Mouse (Mus musculus): ENCODE data around the gene Zfp536. TPM values are rescaled to one million over a fixed set of nuclear protein-coding genes. Genes with fewer than 3 reads are reported as not detected.

Gene Zfp536
- total and polyA plus RNA-seq, 3 experiments, result not detected

- DNase-seq (ENCODE audit: extremely low read depth), result no peak
- no peak overlapping the region for H3K4me2 ChIP-seq (ENCODE audit: insufficient read depth, low read depth, poor library complexity, severe bottlenecking)
- H3K27ac ChIP-seq (ENCODE audit: insufficient read depth, low read depth), result no peak overlapping the region
- H3K4me3 ChIP-seq (replicated peaks in 1 of 3; ENCODE audit: low read depth in 2 of 3, low read length in 2 of 3, poor library complexity in 1 of 3), result no peak overlapping the region
- H3K27me3 ChIP-seq (replicated peaks), result no peaks in the 10 kb centered on the region
- H3K9ac ChIP-seq (ENCODE audit: insufficient read depth, low read depth), result no peak overlapping the region
- no peak for TF ChIP-seq MXI1 (IDR thresholded peaks at IDR 0.05; ENCODE audit: low read depth, low read length)
- no peak for TF ChIP-seq IRF4 (IDR thresholded peaks at IDR 0.05; ENCODE audit: low read depth, low read length)
- TF ChIP-seq NRF1 (IDR thresholded peaks at IDR 0.05; ENCODE audit: low read depth, low read length), result no peak
- TF ChIP-seq HCFC1 (IDR thresholded peaks at IDR 0.05; ENCODE audit: low read depth, low read length), result no peak
- no peak for TF ChIP-seq NELFE (IDR thresholded peaks at IDR 0.05; ENCODE audit: low read depth, low read length)
- TF ChIP-seq RCOR1 (conservative IDR thresholded peaks at IDR 0.05; ENCODE audit: low read depth, low read length), result no peak
- TF ChIP-seq ZC3H11A (IDR thresholded peaks at IDR 0.05; ENCODE audit: low read depth, low read length), result no peak
- TF ChIP-seq ETS1 (conservative IDR thresholded peaks at IDR 0.05; ENCODE audit: low read depth, low read length), result no peak
- TF ChIP-seq MEF2A (IDR thresholded peaks at IDR 0.05; ENCODE audit: borderline replicate concordance, low read depth, low read length), result no peak
- no peaks in the 10 kb centered on the region for H3K4me1 ChIP-seq (ENCODE audit: control insufficient read depth in 1 of 2, insufficient read depth in 2 of 2)
- H3K9me3 ChIP-seq (replicated peaks; ENCODE audit: low read length), result peaks cover 81% of the 10 kb centered on the region
- in situ Hi-C loops (cut with MboI; ENCODE audit: low pct_ligation_motif_present, low pct_unique_long_range_greater_than_20kb, low sequenced_read_pairs) (no loop called here), dilution Hi-C loops (cut with MboI; ENCODE audit: extremely low pct_ligation_motif_present, extremely low pct_unique_long_range_greater_than_20kb, low sequenced_read_pairs) (no loop called here)
- no peaks in the 10 kb centered on the region for H3K79me2 ChIP-seq (replicated peaks; ENCODE audit: control insufficient read depth, extremely low read depth, insufficient read depth, poor library complexity, severe bottlenecking)
- H3K36me3 ChIP-seq (replicated peaks in 1 of 2; ENCODE audit: control insufficient read depth in 1 of 2, insufficient read depth in 1 of 2, low read length in 1 of 2), result no peaks in the 10 kb centered on the region
Measured at GRCm38 (mm10) chr7:37690606-37691005, 82.8 kb downstream of the Zfp536 start.

- H3K79me2 ChIP-seq (replicated peaks; ENCODE audit: control insufficient read depth, extremely low read depth, insufficient read depth, poor library complexity, severe bottlenecking), result no peaks in the 10 kb centered on the region
- in situ Hi-C loops (cut with MboI; ENCODE audit: low pct_ligation_motif_present, low pct_unique_long_range_greater_than_20kb, low sequenced_read_pairs) (no loop called here), dilution Hi-C loops (cut with MboI; ENCODE audit: extremely low pct_ligation_motif_present, extremely low pct_unique_long_range_greater_than_20kb, low sequenced_read_pairs) (no loop called here)
- peaks cover 81% of the 10 kb centered on the region for H3K9me3 ChIP-seq (replicated peaks; ENCODE audit: low read length)
- H3K27ac ChIP-seq (ENCODE audit: insufficient read depth, low read depth), result no peak overlapping the region
- H3K4me3 ChIP-seq (replicated peaks in 1 of 3; ENCODE audit: low read depth in 2 of 3, low read length in 2 of 3, poor library complexity in 1 of 3), result no peak overlapping the region
- no peak overlapping the region for H3K4me2 ChIP-seq (ENCODE audit: insufficient read depth, low read depth, poor library complexity, severe bottlenecking)
- TF ChIP-seq KAT2A (IDR thresholded peaks at IDR 0.05; ENCODE audit: insufficient replicate concordance, low read length), result no peak
- no peak for TF ChIP-seq TCF12 (IDR thresholded peaks at IDR 0.05; ENCODE audit: low read depth, low read length)
- TF ChIP-seq NRF1 (IDR thresholded peaks at IDR 0.05; ENCODE audit: low read depth, low read length), result no peak
- TF ChIP-seq CHD1 (IDR thresholded peaks at IDR 0.05; ENCODE audit: low read depth, low read length), result no peak
- TF ChIP-seq TBP (conservative IDR thresholded peaks at IDR 0.05; ENCODE audit: low read depth, low read length), result no peak
- TF ChIP-seq ZMIZ1 (IDR thresholded peaks at IDR 0.05; ENCODE audit: low read depth, low read length), result no peak
- TF ChIP-seq NELFE (IDR thresholded peaks at IDR 0.05; ENCODE audit: low read depth, low read length), result no peak
- no peak for TF ChIP-seq MYC (IDR thresholded peaks at IDR 0.05; ENCODE audit: low read depth, low read length)
- TF ChIP-seq MAX (IDR thresholded peaks at IDR 0.05; ENCODE audit: low read length), result no peak
- TF ChIP-seq JUN (IDR thresholded peaks at IDR 0.05; ENCODE audit: insufficient read depth, low read depth, low read length), result no peak
- no peak for TF ChIP-seq MXI1 (IDR thresholded peaks at IDR 0.05; ENCODE audit: low read depth, low read length)
- TF ChIP-seq IRF4 (IDR thresholded peaks at IDR 0.05; ENCODE audit: low read depth, low read length), result no peak
- TF ChIP-seq BHLHE40 (IDR thresholded peaks at IDR 0.05; ENCODE audit: low read depth, low read length), result no peak
- no peak for TF ChIP-seq POLR2AphosphoS2 (IDR thresholded peaks at IDR 0.05; ENCODE audit: low read depth, low read length)
- no peak for TF ChIP-seq MAFK (IDR thresholded peaks at IDR 0.05; ENCODE audit: insufficient replicate concordance, low read length)
- no peak for TF ChIP-seq CTCF (conservative IDR thresholded peaks at IDR 0.05 in 1 of 2, IDR thresholded peaks at IDR 0.05 in 1 of 2; ENCODE audit: low read depth in 2 of 2, low read length in 2 of 2)
- TF ChIP-seq RCOR1 (conservative IDR thresholded peaks at IDR 0.05; ENCODE audit: low read depth, low read length), result no peak
- no peak for TF ChIP-seq ELF1 (IDR thresholded peaks at IDR 0.05; ENCODE audit: low read depth, low read length)
- H3K27me3 ChIP-seq (replicated peaks), result no peaks in the 10 kb centered on the region
- DNase-seq (ENCODE audit: extremely low read depth), result no peak
- H3K9ac ChIP-seq (ENCODE audit: insufficient read depth, low read depth), result no peak overlapping the region
- H3K4me1 ChIP-seq (ENCODE audit: control insufficient read depth in 1 of 2, insufficient read depth in 2 of 2), result no peaks in the 10 kb centered on the region
- H3K36me3 ChIP-seq (replicated peaks in 1 of 2; ENCODE audit: control insufficient read depth in 1 of 2, insufficient read depth in 1 of 2, low read length in 1 of 2), result no peaks in the 10 kb centered on the region
Measured at GRCm38 (mm10) chr7:37689561-37690305, 83.7 kb downstream of the Zfp536 start.

All from CH12.LX (cell line).